Mouse (Mus musculus): ENCODE results near the gene Macrod2. TPM values are rescaled to one million over a fixed set of nuclear protein-coding genes. Genes with fewer than 3 reads are reported as not detected.

Gene Macrod2
- polyA plus RNA-seq, 2 experiments from 2014 or later, result not detected

GRCm38 (mm10) chr2:141228809-141229208, 833.7 kb downstream of the Macrod2 start:
- ATAC-seq, result no peak

DNA sequence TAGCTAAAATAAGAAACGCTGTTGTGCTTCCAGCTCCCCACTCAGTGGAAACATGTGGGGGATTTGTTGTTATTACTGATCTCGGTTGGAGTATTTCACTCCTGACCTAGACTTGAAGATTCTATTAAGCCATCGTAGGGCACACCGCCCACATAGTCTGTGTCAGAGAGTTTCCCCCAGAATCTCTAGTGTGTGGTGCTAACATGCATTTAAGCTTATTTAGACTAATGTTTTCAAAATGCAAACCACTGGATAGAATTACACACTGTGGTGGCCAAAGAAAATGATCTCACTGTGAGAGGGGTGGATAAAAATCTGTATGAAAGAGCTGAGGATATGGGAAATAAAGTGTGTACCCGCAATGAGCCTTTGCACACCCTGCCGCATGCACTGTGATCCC, 834.7 kb downstream of the Macrod2 start:
- ATAC-seq, result no peak

GRCm38 (mm10) chr2:141231011-141231668, 836.0 kb downstream of the Macrod2 start:
- ATAC-seq, result no peak

DNA sequence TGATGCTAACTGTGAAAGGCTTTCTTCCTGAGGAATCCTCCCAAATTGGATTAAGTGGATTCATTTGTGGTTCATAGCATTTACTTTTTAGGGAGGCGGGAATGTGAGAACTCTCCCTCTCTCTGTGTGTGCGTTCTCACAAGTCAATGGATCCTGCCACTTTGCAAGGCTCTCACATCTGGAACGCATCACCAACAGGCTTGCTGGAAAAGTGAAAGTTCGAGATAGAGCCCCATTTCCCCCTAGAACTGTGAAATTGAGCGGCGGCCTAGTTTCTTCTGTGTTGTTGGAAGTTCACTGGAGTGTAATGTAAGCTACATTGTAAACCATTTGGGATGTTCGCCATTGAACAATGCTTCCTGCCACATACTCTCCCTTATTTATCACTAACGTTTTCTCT, 839.2 kb downstream of the Macrod2 start:
- ATAC-seq, result no peak

- no peak for ATAC-seq
Observed at GRCm38 (mm10) chr2:141234724-141235453, 839.8 kb downstream of the Macrod2 start.

DNA sequence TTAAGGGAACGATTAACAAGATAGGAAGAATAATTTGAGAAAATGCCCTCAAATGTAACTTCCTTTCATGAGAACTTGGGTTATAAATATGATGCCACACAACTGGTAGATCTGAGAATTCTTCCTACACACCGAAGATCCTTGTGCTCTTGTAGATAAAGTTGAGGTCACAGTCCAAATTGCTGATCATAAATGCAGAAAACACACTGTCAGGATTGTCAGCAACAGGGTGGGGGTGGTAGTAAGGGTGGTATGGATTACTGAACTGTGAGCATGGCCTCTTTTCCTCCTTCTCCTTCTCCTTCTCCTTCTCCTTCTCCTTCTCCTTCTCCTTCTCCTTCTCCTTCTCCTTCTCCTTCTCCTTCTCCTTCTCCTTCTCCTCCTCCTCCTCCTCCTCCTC, 852.6 kb downstream of the Macrod2 start:
- ATAC-seq, result no peak

DNA sequence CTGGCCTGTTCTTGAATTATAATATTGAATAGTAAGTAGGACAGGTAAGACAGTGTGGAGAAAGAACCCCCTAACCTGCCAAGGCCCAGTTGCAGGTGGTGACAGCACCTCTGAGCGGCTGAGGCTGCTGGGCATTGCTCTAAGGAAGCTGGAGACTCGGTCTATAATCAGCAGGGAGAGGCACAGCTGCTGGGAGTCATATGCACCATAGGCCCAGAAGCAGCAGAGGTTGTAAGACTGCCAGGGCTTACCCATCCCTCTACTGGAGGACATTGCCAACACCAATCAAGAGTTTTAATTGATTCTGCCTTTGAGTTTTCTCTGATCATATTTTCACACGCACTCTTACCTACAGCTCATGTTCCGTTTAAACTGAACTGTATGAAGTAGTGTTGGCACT, 869.5 kb downstream of the Macrod2 start:
- no peak for ATAC-seq

GRCm38 (mm10) chr2:141266591-141266990, 871.5 kb downstream of the Macrod2 start:
- no peak for ATAC-seq

GRCm38 (mm10) chr2:141271541-141271940, 876.4 kb downstream of the Macrod2 start:
- no peak for ATAC-seq

DNA sequence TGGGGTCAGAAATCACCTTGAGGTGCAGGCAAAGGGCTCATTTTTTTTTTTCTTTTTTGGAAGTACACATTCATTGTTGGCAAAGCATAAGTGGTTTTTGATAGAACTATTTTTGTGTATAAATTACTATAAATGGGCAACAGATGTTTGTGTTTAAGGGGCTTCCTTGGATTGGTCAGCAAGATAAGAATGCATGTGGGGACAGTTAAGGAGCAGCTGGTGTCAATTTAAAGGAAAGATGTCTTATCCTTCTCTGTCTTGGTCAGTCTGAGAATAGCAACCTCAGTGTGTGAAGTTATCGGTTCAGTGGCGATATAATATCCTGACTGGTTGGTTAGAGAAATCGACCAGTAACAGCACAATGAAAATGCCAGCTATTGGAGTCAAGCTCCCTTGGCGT, 877.9 kb downstream of the Macrod2 start:
- ATAC-seq, result no peak

DNA sequence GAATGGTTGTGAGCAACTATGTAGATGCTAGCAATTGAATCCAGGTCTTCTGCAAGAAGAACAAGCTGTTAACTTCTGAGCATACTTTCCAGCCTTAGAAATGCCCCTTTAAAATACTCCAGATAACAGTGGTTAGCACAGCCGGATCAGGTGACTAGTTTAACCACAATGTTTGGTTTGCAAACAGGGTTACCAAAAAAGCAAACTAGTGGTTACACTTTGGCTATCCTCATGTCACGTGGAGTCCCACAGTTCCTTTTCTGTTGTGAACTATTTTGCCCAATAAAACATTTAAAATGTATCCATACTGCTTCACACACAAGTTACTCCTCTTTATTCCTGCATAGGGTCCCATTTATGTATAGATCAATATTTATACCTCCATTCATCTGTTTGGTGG, 879.2 kb downstream of the Macrod2 start:
- ATAC-seq, result no peak

GRCm38 (mm10) chr2:141279130-141279698, 884.1 kb downstream of the Macrod2 start:
- no peak for ATAC-seq

GRCm38 (mm10) chr2:141280817-141281216, 885.7 kb downstream of the Macrod2 start:
- no peak for ATAC-seq

- no peak for ATAC-seq
Observed at GRCm38 (mm10) chr2:141286110-141286747, 891.1 kb downstream of the Macrod2 start.

DNA sequence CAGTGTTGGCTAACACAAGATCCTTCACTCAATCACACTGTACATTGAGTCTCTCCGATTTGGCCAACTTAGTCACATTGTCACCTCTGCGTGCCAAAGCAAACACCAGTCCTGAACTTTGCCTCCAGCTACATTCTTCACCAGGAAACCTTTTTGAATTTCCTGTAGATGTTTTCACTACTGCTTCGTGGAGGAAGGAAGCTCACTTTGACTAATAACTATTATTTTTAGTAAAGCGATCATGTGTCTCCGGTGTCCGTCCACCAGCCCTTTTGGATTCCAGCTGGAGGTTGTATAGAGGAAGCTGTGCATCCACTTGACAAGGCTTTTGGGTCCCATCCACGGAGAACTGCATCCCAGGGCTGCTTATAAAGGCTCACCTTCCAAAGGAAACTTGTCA, 893.4 kb downstream of the Macrod2 start:
- no peak for ATAC-seq

GRCm38 (mm10) chr2:141289059-141289713, 894.1 kb downstream of the Macrod2 start:
- no peak for ATAC-seq

GRCm38 (mm10) chr2:141292847-141293246, 897.7 kb downstream of the Macrod2 start:
- ATAC-seq, result no peak

DNA sequence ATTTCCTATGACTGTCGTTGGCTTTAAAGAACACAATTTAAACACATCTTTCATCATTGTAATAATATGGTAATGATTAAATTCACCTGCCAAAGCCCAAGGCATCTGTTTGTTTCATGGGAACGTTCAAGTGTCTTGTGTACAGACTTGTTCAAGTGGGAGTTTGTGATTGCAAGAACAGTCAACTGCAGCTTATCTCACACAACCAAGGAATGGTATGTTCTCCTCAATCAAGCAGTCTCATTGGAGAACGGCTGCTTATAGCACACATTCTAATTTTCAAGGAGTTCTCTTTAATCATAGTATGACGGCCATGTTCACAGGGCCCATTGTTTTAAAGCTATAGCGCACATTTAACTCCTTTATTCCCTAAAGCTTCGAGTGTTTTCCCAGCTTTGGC, 904.1 kb downstream of the Macrod2 start:
- no peak for ATAC-seq

- ATAC-seq, result no peak
Observed at GRCm38 (mm10) chr2:141301030-141301429, 905.9 kb downstream of the Macrod2 start.

DNA sequence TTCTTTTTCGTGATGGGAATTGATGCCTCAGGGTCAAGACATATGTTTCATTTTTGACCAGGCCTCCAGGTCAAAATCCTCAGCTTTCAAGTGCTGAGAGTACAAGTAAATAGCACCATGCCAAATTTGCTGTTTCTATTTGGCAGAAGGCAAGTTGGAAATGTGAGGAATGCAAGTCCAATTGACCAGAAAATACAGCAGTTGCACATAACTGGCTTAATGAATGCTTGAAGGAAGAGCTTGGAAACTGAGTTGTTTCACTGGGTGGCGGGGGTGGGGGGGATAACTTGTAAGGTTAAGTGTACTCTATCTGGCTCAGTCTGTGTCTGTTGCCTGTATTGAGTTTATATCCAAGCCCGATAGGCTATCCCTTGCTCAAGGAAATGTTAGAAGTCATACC, 913.3 kb downstream of the Macrod2 start:
- ATAC-seq, result no peak

DNA sequence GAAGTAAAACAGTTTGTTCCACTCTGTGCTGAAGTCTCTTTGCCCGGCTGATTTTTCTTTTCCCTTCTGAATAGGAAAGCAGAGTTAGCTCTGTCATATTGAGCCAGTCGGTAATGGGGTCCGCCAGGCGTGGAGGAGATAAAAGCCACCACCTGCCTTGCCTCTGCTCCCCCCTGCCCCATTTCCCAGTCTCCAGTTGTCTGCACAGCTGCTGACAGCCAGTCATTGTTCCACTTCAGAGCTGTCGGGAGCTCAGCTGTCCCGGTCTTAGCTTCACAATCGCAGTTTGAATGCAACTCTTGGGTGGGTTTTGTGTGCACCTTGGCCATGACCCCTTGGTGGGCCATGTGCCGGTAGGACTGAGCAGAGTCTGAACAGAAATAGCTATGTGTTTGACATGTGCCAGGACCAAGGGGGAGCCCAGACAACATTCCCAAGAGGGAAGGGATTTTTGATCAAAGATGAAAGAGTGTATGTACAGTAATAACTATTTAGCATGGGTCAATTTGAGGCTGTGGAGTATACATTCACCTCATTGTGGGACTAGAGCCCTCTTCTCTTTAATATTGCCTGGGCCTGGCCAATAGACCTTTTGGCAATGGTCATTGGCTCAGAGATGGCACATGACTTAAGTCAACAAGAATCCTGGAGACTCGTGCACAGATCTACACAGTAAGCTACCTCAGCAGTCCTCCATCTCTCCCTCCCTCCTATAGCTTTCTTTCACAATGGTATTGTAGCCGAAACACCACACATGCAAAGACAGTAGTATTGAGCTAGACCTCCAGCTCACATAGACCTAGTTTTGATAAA, 917.2 kb downstream of the Macrod2 start:
- ATAC-seq, result no peak

DNA sequence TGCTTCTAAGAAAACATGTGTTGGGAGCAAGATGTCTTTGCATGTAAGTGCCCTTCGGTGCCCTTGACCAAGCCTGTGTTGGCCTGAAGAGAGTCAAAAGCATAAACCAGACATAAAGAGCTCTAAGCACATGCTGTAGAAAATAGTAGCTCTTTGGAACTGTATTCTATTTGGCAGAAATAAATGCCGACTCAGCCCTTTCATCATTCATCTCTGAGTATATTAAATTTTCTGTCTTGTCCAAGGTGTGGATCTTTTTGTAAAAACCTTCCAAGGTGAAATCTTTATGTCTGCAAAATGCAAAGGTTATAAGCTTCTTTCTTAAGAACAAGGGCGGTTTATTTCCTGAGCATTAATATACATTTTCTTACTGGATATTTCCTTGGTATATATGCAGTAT, 920.2 kb downstream of the Macrod2 start:
- ATAC-seq, result no peak

Measured in CD4-positive, CD25-positive, alpha-beta regulatory T cell, adult 4 months (primary cell).